Mouse (Mus musculus) adrenal gland (tissue): ENCODE measurements around the gene Nrg4.

Experiments
- intact Hi-C: fragments of 180-260 bp; cut with DNase I; formaldehyde crosslinking; loops from one replicate; pipeline ENCODE4 v1.15.1; 2025
- long read RNA-seq, 2 experiments: library from polyadenylated mRNA; unstranded; transcript quantifications; one replicate each; pipeline ENCODE4 v2.0.0; 2020; ENCODE audit warnings: borderline replicate concordance in 1 of 2; ENCODE audit not compliant: insufficient replicate concordance in 1 of 2

Nrg4 gene
- long read RNA-seq, experiment 1, partial matches to known transcripts = 1 of 1 reads
- long read RNA-seq, experiment 1, other reads (novel, unspliced or antisense) = 0 of 1 reads
- long read RNA-seq, experiment 2 = 0 reads

GRCm38 (mm10) chr9:55326515-55327233, at the start of gene Nrg4, which contains the start of gene Tmem266:
Gene Nrg4, minus strand, starts transcription at chr9:55326844.
Gene Tmem266, plus strand, starts transcription at chr9:55326913.
- intact Hi-C loops = loop anchor here (5.0 kb wide), 1 partner anchor 56 kb away; no protein-coding TSS in a partner anchor

GRCm38 (mm10) chr9:55371908-55372307, 45.3 kb upstream of the Nrg4 start:
- intact Hi-C loops = no loop called here

GRCm38 (mm10) chr9:55368011-55368410, 41.4 kb upstream of the Nrg4 start:
- intact Hi-C loops = no loop called here

GRCm38 (mm10) chr9:55363707-55364106, 37.1 kb upstream of the Nrg4 start:
- intact Hi-C loops = no loop called here

GRCm38 (mm10) chr9:55361969-55362368, 35.3 kb upstream of the Nrg4 start:
- intact Hi-C loops = no loop called here

- intact Hi-C loops = no loop called here
Observed at GRCm38 (mm10) chr9:55360861-55361260, 34.2 kb upstream of the Nrg4 start.

GRCm38 (mm10) chr9:55360372-55360771, 33.7 kb upstream of the Nrg4 start:
- intact Hi-C loops = no loop called here

- intact Hi-C loops = no loop called here
Observed at GRCm38 (mm10) chr9:55357164-55357563, 30.5 kb upstream of the Nrg4 start.

- intact Hi-C loops = no loop called here
Observed at GRCm38 (mm10) chr9:55355270-55355834, 28.7 kb upstream of the Nrg4 start.

- intact Hi-C loops = no loop called here
Observed at GRCm38 (mm10) chr9:55354686-55355085, 28.0 kb upstream of the Nrg4 start.

- intact Hi-C loops = no loop called here
Observed at GRCm38 (mm10) chr9:55348664-55349063, 22.0 kb upstream of the Nrg4 start.

- intact Hi-C loops = no loop called here
Observed at GRCm38 (mm10) chr9:55345332-55345731, 18.7 kb upstream of the Nrg4 start.

GRCm38 (mm10) chr9:55344165-55344564, 17.5 kb upstream of the Nrg4 start:
- intact Hi-C loops = no loop called here

GRCm38 (mm10) chr9:55332949-55333348, 6.3 kb upstream of the Nrg4 start:
- intact Hi-C loops = no loop called here

GRCm38 (mm10) chr9:55332476-55332875, 5.8 kb upstream of the Nrg4 start:
- intact Hi-C loops = no loop called here

- intact Hi-C loops = loop anchor here (5.0 kb wide), 1 partner anchor 53 kb away; no protein-coding TSS in a partner anchor
Observed at GRCm38 (mm10) chr9:55329401-55329800, 2.8 kb upstream of the Nrg4 start.

GRCm38 (mm10) chr9:55328151-55328918, 1.7 kb upstream of the Nrg4 start:
- intact Hi-C loops = loop anchor here (5.0 kb wide), 1 partner anchor 54 kb away; no protein-coding TSS in a partner anchor

- intact Hi-C loops = loop anchor here (5.0 kb wide), 1 partner anchor 55 kb away; no protein-coding TSS in a partner anchor
Observed at GRCm38 (mm10) chr9:55327234-55327615, 581 bp upstream of the Nrg4 start.

- intact Hi-C loops = loop anchor here (5.0 kb wide), 1 partner anchor 56 kb away; no protein-coding TSS in a partner anchor
Observed at GRCm38 (mm10) chr9:55325564-55326514, 805 bp downstream of the Nrg4 start.

- intact Hi-C loops = loop anchor here (5.0 kb wide), 1 partner anchor 57 kb away; no protein-coding TSS in a partner anchor
Observed at GRCm38 (mm10) chr9:55325061-55325460, 1.6 kb downstream of the Nrg4 start.
